Mouse (Mus musculus) retina, adult 2 months (tissue): ENCODE measurements around the gene Tuba4a.

Experiments
- DNase-seq: peaks from one replicate; pipeline ENCODE4 v3.0.0-alpha.2; 2012; ENCODE audit warnings: low read depth, low spot score

Gene Tuba4a

GRCm38 (mm10) chr1:75212542-75212941 is 7.1 kb downstream of the Tuba4a start:
- no peak for DNase-seq

GRCm38 (mm10) chr1:75211141-75211708 is 8.4 kb downstream of the Tuba4a start:
- no peak for DNase-seq

- DNase-seq, result peak; percentile 92
Measured at GRCm38 (mm10) chr1:75210136-75211087, 9.3 kb downstream of the Tuba4a start, which contains the start of the genes Glb1l and Stk16. Gene Glb1l (minus strand): TSS chr1:75210813. Gene Stk16 (plus strand): TSS chr1:75210838.

- DNase-seq, result no peak
Measured at GRCm38 (mm10) chr1:75208967-75209678, 10.5 kb downstream of the Tuba4a start.

GRCm38 (mm10) chr1:75201236-75201635 is 18.4 kb downstream of the Tuba4a start:
- no peak for DNase-seq

GRCm38 (mm10) chr1:75192452-75192851 is 27.2 kb downstream of the Tuba4a start:
- no peak for DNase-seq

- peak; percentile 91 for DNase-seq
Measured at GRCm38 (mm10) chr1:75191622-75192402, 27.9 kb downstream of the Tuba4a start, which contains the start of the genes Ankzf1 and Atg9a. Gene Ankzf1 (plus strand): TSS chr1:75192151. Gene Atg9a (minus strand): TSS chr1:75192196.

- no peak for DNase-seq
Measured at GRCm38 (mm10) chr1:75191258-75191621, 28.4 kb downstream of the Tuba4a start.

- no peak for DNase-seq
Measured at GRCm38 (mm10) chr1:75190577-75190976, 29.1 kb downstream of the Tuba4a start.

- no peak for DNase-seq
Measured at GRCm38 (mm10) chr1:75187914-75188483, 31.7 kb downstream of the Tuba4a start.

- no peak for DNase-seq
Measured at GRCm38 (mm10) chr1:75187126-75187525, 32.5 kb downstream of the Tuba4a start.

- DNase-seq, result no peak
Measured at GRCm38 (mm10) chr1:75185495-75185894, 34.2 kb downstream of the Tuba4a start.

GRCm38 (mm10) chr1:75182160-75182559 is 37.5 kb downstream of the Tuba4a start:
- no peak for DNase-seq

- DNase-seq, result no peak
Measured at GRCm38 (mm10) chr1:75181377-75181870, 38.2 kb downstream of the Tuba4a start.

GRCm38 (mm10) chr1:75180741-75181140 is 38.9 kb downstream of the Tuba4a start:
- DNase-seq, result no peak

- DNase-seq, result peak; percentile 70
Measured at GRCm38 (mm10) chr1:75180105-75180590, 39.5 kb downstream of the Tuba4a start, which contains the start of gene Abcb6. Gene Abcb6 (minus strand): TSS chr1:75180392.

GRCm38 (mm10) chr1:75179334-75180104 is 40.1 kb downstream of the Tuba4a start:
- no peak for DNase-seq

- peak; percentile 85 for DNase-seq
Measured at GRCm38 (mm10) chr1:75168472-75169464, 50.9 kb downstream of the Tuba4a start, which contains the start of gene Zfand2b. Gene Zfand2b (plus strand): TSS chr1:75168646.
